Mouse (Mus musculus): Measurements from ENCODE around the gene Arid1b.

Arid1b gene

DNA sequence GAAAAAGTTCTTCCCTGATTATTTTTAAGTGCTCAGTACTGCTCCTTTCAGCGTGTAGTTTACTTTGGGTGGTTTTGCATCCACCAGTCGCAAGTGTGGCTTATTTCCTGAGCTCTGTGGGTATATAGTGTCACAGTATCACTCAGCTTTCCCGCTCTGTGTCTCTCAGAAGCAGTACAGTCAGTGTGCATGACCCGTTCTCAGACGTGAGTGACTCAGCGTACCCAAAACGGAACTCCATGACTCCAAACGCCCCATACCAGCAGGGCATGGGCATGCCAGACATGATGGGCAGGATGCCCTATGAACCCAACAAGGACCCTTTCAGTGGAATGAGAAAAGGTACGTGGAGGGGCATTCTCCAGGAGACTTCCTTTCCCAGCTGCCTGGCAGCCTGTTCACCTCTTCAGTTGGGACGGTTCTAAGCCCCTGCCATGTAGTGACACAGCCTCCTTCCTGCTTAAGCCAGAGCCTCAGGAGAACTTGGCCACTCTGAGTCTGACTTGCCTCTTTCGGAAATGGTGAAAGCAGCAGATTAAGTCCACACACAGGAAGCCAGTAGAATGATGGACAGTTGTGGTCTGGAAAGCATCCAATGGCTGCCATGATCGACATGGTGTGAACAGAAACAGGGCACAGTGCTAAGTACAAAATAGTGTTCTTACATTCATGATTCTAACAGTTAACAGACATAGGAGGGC lies 333.5 kb downstream of the Arid1b start:
- DNase-seq: no peak

DNA sequence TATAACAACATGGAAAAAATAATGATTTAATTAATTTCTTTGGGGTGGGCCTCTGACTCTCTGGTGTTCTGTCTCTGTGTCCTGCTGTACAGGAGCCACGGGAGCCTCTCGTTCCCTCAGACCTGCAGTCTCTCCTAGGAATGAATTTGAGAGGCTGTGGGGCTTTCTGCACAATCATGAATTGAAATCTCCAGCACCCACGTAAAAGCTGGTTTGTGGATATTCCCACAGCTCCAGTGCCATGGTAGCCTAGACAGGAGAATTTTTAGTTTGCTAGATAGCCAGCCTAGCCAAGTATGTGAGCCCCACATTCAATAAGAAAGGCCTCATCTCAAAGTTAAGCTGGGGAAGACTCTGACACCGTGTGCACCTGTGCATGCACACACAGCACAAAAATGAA lies 335.3 kb downstream of the Arid1b start:
- DNase-seq: no peak

DNA sequence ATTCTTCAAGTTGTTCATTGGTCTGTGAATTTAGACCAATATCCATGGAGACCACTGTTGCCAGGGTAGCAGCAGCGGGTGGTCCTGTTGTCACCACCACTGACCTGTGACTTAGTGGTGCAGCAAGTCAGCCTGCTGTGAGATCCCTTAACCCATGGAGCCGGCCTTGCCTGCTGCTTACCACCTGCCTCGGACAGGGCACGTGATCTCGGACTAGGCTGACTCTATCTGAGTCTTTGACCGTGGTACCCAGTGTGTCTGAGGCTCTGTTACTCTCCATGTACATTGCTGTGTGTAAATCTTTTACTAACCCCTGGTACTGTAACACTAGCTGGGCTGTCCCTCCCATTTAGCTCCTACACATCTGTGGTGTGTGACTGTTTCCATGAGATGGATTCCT lies 335.9 kb downstream of the Arid1b start:
- no peak for DNase-seq

DNA sequence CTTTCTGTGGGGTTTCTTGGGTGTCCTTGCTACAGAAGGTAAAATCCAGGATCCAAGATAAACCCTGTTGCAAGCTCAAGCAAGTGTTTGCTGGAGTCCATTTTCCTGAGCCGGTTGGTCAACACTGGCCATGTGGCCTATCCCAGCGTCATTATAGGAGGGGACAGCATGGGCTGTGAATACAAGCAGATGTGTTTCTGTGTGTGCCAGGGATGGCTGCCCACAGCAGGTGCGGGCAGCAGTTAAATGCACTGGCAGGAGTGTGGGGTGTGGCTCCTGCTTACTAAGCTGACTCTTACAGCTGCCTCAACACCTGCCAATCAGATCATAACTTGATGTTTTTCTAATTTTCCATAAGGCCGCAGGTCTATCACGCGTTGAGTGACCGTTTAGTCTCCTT lies 336.5 kb downstream of the Arid1b start:
- DNase-seq: no peak

DNA sequence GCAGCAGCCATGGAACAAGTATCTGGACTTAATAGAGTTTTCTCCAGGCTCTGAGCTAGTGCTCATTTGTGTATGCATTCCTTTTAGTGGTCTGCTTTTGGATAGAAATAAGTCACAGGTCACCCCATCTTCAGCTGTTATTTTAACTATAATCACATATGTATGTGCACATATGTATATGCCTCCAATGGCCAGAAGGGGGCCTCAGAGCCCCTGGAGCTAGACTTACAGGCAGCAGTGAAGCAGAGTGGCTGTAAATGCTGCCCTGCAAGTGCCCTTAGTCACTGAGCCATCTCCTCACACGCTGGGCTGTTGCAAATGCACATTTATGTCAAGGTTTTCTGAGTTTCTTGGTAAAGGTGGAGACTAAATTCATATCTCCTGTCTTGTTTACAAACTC lies 337.3 kb downstream of the Arid1b start:
- no peak for DNase-seq

DNA sequence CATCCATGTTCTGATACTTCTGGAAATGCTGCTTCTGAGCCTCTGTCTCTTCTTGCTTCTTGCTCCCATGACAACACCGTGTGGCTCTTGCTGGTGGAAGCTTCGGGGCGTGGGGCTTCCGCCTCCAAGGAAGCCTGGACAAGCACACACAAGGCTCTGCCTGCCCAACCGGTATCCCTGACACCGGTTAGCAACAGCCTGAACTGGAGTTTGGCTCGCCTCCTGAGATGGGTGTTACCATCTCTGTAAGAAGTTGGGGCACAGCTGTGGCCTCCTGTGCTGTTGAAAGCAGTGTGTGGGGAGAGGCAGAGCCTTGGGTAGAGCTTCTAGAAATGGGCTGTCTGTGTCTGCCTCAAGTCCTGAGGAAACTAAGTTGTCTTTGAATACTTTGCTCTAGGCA lies 340.4 kb downstream of the Arid1b start:
- DNase-seq: no peak

DNA sequence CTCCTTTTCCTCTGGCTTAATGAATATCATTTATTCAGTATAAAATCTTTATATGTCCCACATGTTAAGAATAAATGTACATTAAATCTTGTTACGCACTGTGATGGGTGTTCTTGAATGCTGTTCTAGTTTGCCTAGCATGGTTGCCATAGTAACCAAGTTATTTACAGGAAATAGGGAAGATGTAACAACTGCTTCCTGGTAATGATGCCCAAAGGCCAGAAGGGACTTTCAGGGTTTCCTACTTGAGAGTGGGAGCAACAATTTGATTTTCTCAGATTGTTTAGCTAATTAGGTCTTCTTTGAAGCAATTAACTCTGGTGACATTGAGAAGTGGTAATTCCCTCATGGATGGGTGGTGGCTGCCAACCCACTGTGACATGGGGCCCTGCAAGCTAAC lies 350.3 kb downstream of the Arid1b start:
- no peak for DNase-seq

DNA sequence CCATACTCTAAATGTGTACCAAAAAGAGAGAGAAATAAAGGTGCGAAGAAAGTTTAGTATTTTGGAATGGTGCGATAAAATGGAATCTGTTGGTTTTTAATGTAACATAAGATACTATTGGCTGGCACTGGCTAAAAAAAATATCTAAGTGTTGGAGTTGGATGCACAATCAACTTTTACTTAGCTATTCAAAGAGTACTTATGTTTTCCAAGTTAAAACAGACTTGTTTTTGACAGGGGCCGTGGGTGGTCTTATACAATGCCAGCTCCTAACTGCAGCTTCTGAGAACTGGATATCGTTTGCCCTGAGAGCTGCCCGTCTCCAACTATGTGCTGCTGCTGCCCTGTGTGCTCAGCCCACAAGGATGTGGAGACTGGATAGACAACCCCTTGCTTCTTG lies 351.7 kb downstream of the Arid1b start:
- no peak for DNase-seq

DNA sequence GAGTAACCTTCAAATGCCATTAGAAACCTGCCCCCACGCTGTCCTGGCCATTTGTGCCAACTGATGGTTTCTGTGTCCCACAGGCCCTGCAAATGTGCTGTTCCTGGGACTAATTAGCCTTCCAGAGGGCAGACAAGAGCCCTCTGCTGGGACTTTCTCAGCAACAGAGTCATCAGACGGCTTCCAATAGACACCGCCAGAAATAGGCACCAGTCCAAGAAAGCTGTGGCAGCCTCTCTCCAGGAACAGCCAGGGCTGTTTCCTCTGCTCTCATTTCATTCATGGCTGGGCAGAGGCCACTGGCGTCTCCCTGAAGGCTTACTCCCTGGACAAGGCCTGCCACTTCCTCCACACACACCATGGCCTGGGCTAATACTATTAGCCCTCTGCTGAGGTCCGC lies 358.8 kb downstream of the Arid1b start:
- DNase-seq: peak; percentile 70

DNA sequence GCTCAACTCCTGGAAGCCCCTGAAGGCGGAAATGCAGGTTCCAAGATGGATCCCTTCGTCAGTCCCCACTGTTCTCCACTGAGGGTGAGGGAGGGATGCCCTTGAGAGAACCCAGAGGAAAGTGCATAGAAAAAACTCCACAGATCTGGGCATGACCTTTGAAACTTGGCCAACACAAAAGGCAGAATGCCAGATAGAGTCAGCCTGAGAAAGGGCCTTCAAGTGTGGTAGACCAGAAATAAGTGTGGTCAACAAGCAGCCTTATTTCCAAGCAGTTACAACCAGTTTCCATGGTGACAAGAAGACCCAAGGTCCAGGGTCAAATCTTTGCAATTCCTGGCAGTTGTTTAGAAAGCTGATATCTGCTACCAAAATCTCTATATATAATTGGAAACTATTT lies 366.6 kb downstream of the Arid1b start:
- no peak for DNase-seq

DNA sequence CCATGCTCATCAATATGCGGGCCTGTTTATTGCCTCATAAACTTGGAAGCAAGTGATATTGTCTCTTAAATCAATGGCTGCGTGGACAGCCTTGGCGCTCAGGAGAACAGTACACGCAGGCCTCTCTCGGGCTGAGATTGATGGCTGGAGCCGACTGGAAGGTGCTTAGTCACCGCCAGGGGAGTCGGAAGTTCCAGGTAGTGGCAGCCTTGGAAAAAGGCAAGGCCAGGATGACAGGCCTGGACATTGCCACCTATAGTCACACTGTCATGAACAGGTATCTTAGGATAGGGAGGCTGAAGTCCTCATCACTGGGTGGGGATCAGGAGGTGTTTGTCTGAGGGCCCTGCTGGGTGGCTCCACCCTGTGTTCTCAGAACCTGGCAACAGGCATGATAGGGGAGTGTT lies 371.9 kb downstream of the Arid1b start:
- DNase-seq: no peak

DNA sequence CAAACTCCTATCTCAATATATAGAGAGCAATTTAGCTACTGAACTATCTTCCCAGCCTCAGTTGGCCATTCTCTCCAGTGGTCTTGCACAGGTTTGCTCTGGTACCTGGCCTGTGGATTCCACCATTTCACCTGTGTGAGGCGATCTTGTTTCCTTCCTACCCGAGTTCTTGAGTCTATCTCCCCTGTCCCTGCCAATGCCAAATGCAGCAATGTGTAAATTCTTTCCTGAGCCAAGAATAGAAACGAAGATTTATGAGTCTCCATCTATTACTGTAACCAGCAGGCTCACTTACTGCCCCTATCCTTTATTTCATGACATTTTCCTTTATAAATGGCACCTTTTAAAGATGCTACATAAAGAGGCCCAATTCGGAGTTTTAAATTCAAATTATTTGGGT lies 376.9 kb downstream of the Arid1b start:
- DNase-seq: no peak

DNA sequence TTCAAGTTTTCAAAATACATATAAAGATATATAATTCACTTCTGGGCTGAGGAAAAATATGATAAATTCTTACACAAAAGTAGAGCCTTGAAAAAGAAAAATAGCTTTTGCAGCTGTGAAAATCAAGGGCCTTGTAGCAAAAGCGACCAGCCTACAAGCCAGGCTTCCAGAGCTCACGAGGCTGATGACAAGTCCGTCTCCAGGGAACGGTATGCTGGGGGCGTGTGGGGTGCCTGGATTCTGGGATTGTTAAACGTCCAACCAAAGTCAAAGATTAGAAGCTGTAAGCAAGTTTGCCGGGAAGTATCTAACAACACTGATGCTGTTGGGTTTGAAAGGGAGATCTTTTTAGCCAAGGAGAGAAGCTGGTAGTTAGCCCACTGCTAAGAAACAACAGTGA lies 377.4 kb downstream of the Arid1b start:
- DNase-seq: no peak

DNA sequence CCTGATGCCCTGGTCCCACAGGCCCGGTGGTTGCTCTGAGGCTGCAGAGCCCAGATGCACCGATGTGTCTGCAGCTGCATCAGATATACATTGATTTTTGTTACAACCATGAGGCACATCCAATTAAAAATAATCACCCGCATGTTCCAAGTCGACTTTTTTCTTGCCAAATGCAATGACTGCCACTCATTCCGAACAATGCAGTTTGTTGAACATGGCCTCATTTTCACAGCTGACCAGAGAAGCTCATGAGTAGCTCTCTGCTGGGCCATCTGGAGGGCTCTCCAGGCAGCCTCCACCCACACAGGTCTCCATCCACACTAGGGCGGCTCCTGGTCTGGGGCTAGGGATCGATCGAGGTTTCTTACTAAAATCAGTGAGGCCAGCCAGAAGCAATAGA lies 378.8 kb downstream of the Arid1b start:
- peak; percentile 67 for DNase-seq

DNA sequence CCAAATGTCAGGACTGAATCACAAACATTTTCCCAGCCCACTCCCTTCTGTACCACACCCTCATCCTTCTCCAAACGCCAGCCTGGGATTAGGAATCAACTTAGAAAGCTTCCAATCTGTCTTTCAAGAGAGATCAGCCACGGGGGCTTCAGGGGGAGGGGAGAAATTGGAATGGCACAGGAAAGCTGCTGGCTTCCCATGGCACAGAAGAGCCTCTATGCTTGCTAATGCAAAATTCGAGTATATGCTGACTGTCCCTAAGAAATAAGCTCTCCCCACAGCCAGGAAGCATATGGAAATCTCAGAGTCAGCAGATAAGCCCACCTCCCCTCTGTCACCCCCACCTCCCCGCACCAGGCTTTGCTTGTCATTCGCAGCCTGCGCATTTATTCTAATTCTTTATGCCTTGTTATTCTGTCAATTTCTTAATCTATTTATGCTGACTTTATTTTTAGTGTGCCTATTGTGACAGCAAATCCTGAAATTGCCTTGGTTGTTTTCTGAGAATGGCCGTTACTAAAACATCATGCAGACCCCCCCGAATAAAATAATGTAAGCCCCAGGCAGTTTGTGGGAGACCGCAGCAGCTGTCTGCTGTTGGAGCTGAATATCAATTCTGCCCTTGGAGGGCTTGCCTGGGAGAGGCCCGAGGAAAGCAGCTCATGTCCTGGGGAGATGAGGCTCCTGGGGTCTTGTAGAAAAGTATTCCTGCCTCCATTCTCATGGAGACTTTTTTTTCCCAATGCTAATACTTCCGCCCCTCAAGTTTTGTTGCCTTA lies 383.2 kb downstream of the Arid1b start:
- DNase-seq: no peak

DNA sequence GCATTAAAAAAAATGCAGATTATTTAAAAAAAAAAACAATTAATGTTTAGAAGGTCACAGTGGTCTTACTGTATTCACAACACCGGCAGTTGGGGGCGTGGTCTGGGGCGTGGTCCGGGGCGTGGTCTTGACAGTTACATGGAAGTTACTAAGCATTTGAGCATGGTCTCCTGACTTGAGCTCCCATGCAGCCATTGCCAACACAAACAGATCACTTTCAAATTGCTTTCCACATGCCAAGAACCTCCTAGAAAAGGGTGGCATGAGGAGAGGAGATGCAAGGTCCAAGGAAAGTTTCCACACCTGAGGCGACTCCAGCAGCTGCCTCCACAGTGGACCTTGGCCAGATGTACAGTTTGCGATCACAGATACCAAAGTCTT lies 383.8 kb downstream of the Arid1b start:
- no peak for DNase-seq

DNA sequence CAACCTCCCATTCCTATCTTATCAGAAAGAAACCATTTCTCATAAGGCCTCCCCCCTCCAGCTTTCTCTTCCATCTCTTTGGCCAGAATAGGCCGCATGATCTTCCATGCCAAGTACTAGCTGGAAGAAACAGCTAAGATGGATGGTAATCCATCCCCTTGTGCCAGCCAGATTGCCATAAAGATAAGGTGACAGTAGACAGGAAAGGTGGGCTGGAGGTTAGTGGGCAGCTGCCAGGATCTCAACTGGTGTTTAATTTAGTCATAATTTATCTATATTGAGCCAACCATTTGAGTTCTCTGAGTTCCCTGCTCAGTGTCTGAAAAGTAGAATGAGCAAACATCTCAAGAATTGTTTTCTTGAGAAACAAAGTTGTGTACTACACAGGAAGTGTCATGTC lies 391.6 kb downstream of the Arid1b start:
- DNase-seq: no peak

DNA sequence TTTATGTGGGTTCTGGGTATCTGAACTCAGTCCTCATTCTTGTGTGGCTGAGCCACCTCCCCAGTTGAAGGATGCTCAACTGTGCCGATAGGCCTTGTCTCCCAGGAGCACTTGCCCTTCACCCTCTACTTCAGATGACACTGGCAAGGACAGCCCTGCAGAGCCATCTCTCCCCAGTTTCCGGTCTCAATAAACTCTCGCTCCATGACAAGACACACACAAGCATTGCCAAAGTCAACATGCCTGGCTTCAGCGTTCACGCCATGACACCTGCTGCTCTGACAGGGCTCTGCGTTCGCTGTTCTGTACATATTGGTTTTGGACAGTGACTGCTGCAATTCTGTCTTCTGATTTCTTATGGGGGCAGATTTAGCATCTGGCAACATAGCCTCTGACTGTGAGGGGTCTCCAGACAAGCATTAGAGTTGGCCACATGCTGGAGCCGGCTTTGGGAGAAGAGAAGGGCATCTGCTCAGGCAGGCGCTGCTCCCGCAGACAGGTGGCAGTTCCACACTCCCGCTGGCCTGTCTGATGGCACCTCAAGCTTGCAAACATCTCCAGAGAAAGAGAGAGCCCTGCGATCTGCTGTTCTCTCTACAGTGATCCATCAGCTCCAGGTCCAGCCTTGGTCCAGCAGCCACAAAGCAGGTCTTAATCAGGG lies 392.9 kb downstream of the Arid1b start:
- peak; percentile 84 for DNase-seq

DNA sequence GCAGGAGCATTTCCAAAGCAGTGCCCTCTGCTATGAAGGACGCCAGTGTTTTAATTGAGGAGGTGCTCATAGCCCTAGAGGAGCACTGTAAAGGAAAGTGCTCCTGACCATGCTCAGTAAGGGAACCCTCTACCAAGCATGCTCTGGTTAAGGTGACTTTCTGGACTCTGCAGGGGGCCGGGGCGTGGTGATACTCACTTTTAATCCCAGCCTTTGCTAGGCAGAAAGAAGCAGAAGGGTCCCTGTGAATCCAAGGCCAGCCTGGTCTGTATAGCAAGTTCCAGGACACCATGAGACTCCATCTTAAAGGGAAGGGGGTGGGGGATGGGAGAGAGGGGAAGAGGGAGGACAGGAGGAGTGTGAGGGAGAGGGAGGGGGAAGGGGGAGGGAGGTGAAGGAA lies 394.2 kb downstream of the Arid1b start:
- no peak for DNase-seq

DNA sequence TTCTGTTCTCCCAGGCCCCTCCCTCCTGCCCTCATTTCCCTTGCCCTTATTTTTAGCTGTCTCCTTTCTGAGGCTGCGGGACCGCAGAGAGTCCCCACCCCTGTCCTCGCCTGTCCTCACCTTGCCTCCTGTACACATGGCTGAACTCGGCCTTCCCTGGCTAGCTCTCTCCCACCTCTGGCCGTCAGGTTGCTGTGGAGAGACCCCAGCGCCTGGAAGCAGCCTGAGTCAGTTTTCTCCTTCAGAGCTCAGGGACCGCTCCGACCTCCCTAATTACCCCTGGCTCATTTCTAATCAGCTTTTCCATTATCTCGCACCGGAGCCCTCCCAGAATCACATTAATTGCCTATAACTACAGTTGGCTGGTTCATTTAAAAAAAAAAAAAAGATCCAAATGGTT lies 396.6 kb downstream of the Arid1b start:
- DNase-seq: no peak

DNA sequence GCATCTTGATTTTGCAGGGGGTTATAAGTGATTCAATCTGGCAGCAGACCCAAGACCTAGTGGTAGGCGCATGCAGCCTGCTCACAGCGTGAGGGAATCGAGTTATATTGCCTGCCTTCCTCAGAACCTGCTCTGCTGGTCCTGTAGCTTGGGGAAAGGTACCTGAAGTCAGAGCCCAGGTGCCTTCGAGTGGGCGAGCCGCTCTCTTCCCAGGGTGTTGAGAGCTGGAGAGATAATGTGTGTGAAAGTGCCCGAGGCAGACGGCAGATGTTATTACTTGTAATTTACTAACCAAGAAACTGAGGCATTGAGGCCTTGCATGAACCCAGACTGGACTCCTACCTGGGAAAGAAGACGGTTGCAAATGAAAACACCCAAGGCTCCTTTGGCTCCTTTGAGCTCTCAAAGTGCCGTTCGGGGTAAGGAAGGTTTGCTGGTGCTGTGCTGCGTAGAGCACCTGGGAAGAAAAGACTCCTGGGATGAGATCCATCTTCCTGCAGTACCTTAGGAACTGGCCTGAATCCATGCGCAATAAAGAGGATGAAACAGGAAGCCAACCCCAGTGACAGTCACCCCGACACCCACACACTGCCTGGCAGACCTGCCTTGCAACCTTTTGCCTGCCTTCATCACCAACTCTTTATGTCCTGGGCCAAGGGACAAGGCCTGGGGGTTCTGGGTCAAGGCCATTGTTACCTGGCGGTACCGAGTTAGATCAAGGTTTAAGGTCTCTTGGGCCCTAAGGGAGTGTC lies 401.5 kb downstream of the Arid1b start:
- no peak for DNase-seq

DNA sequence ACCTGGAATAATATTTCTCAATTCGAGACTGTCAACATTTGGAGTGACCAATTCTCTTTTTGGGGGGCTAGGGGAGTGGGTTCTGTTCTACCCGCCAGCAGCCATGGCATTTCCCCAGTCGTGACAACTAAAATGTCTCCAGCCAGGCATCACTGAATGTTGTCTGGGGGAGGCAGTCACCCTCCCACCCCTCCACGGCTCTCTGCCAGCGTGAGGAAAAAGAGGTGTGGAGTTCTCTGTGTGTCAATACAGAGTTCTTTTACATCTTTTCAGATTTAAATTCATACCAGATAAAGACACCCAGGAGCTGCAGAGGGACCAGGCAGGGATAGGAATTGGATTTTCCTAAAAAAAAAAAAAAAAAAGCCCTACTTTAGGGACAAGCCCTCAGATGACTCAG lies 402.1 kb downstream of the Arid1b start:
- no peak for DNase-seq
